Comparison of ENCODE assay signal across 28 mouse cellular contexts in the genomic region with DNA sequence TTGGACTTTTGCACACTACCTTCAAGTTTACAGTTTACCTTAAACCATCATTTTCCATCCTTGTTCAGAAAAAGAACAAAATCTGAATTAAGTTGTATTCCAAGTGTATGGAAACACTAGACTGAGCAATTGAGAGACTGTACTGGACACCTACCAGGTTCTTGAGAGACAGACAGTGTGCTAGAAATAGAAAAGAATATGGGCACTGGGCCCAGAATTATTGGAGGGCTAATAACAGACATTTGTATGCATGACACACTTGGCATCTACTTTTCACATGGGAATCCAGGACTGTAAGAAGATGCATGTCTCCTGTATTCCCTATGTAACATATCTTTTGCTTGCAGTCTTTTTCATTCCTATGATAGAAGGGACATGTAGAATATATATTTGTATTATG. TPM values are rescaled to one million over a fixed set of nuclear protein-coding genes. Genes with fewer than 3 reads are reported as not detected.
DNase-seq lines count a peak whose midpoint lies in the region; ATAC-seq and TF ChIP-seq lines count a peak whose summit lies in the region.
"Had no signal": no experiment of that assay in that cellular context is flagged by ENCODE, and none has a peak within 500 bp of the region (broad histone marks: within the 10 kb centered on the region; RNA-seq: fewer than 3 reads in every experiment).

No protein-coding gene starts in this region.

- peaks cover 17% of the 10 kb centered on the region; the same call in 1 of the 2 replicates for H3K36me3 ChIP-seq in limb, embryonic 14.5 days (ENCODE audit: control insufficient read depth, insufficient read depth, low read length)
- H3K36me3 ChIP-seq in limb, embryonic 10.5 days, result peaks cover 44% of the 10 kb centered on the region
- H3K36me3 ChIP-seq: embryonic facial prominence, embryonic 12.5 days; intestine, embryonic 15.5 days; stomach, embryonic 15.5 days had no signal

- intact Hi-C loops in heart, postnatal 25 days (cut with DNase I), result no loop called here

- H3K4me3 ChIP-seq in limb, embryonic 14.5 days (replicated peaks; ENCODE audit: low read length), result no peak overlapping the region
- no peak overlapping the region for H3K4me3 ChIP-seq in limb, embryonic 10.5 days
- H3K4me3 ChIP-seq: embryonic facial prominence, embryonic 12.5 days; erythroblast, embryonic 14.5 days; forebrain, embryonic 12.5 days; heart, adult 2 months; hindbrain, embryonic 15.5 days; intestine, embryonic 15.5 days; layer of hippocampus, adult 2 months; limb, embryonic 13.5 days; liver, embryonic 13.5 days; stomach, embryonic 15.5 days had no signal

- TF ChIP-seq POLR2A in limb, embryonic 14.5 days (IDR thresholded peaks at IDR 0.05; ENCODE audit: borderline replicate concordance, extremely low read depth, insufficient read depth, insufficient read length), result no peak

- no peak for ATAC-seq in limb, embryonic 14.5 days (ENCODE audit: low FRiP score, low read depth)
- ATAC-seq: intestine, embryonic 15.5 days had no signal

- no peaks in the 10 kb centered on the region for H3K27me3 ChIP-seq in limb, embryonic 14.5 days (ENCODE audit: control insufficient read depth, insufficient read depth, low read length)
- H3K27me3 ChIP-seq in limb, embryonic 10.5 days (ENCODE audit: low read depth, poor library complexity, severe bottlenecking), result peaks cover 21% of the 10 kb centered on the region; the same call in 1 of the 2 replicates
- H3K27me3 ChIP-seq: embryonic facial prominence, embryonic 12.5 days; forebrain, embryonic 12.5 days; hindbrain, embryonic 15.5 days; intestine, embryonic 15.5 days; limb, embryonic 13.5 days; liver, embryonic 13.5 days; stomach, embryonic 15.5 days had no signal

- DNase-seq in heart, adult 8-10 months (ENCODE audit: low spot score), result peak; percentile 35
- DNase-seq in heart, postnatal 25 days (ENCODE audit: low spot score), result no peak
- DNase-seq in limb, embryonic 14.5 days (ENCODE audit: low spot score), result peak; percentile 5
- no peak for DNase-seq in limb, embryonic 10.5 days (ENCODE audit: low spot score)
- peak; percentile 66 for DNase-seq in NIH3T3 (ENCODE audit: low read depth)
- DNase-seq in brain, adult 2 months (ENCODE audit: low read depth, low spot score), result peak; percentile 66
- no peak for DNase-seq in left cerebral cortex, adult 9 months (ENCODE audit: low spot score in 2 of 2)
- DNase-seq: adrenal gland, postnatal 36 days; cerebellum, adult 9-10 months; gastrocnemius, postnatal 25 days; heart, adult 2 months; heart, postnatal 36 days; kidney, postnatal 25 days; layer of hippocampus, postnatal 36 days; liver, embryonic 13.5 days; lung, adult 2 months; thymus, postnatal 25 days had no signal

- no peak overlapping the region for H3K4me2 ChIP-seq in limb, embryonic 14.5 days (replicated peaks; ENCODE audit: low read depth, low read length, severe bottlenecking)
- H3K4me2 ChIP-seq: embryonic facial prominence, embryonic 12.5 days; forebrain, embryonic 12.5 days; hindbrain, embryonic 15.5 days; intestine, embryonic 15.5 days; limb, embryonic 13.5 days; liver, embryonic 13.5 days; stomach, embryonic 15.5 days had no signal

- no peak overlapping the region for H3K9ac ChIP-seq in limb, embryonic 14.5 days (ENCODE audit: low read depth, low read length, severe bottlenecking)
- H3K9ac ChIP-seq: embryonic facial prominence, embryonic 12.5 days; forebrain, embryonic 12.5 days; hindbrain, embryonic 15.5 days; intestine, embryonic 15.5 days; limb, embryonic 13.5 days; liver, embryonic 13.5 days; stomach, embryonic 15.5 days had no signal

- no peaks in the 10 kb centered on the region for H3K9me3 ChIP-seq in limb, embryonic 14.5 days (ENCODE audit: control insufficient read depth, low read length)
- H3K9me3 ChIP-seq in limb, embryonic 10.5 days (replicated peaks), result no peaks in the 10 kb centered on the region
- H3K9me3 ChIP-seq: embryonic facial prominence, embryonic 12.5 days; forebrain, embryonic 12.5 days; hindbrain, embryonic 15.5 days; intestine, embryonic 15.5 days; limb, embryonic 13.5 days; liver, embryonic 13.5 days; stomach, embryonic 15.5 days had no signal

- no peaks in the 10 kb centered on the region for H3K4me1 ChIP-seq in limb, embryonic 14.5 days (ENCODE audit: control insufficient read depth, insufficient read depth, low read length)
- no peaks in the 10 kb centered on the region for H3K4me1 ChIP-seq in limb, embryonic 10.5 days
- H3K4me1 ChIP-seq: embryonic facial prominence, embryonic 12.5 days; forebrain, embryonic 12.5 days; hindbrain, embryonic 15.5 days; intestine, embryonic 15.5 days; limb, embryonic 13.5 days; stomach, embryonic 15.5 days had no signal

- no peak overlapping the region for H3K27ac ChIP-seq in limb, embryonic 14.5 days (replicated peaks; ENCODE audit: low read depth, low read length)
- no peak overlapping the region for H3K27ac ChIP-seq in limb, embryonic 10.5 days
- H3K27ac ChIP-seq: embryonic facial prominence, embryonic 12.5 days; forebrain, embryonic 12.5 days; heart, adult 2 months; hindbrain, embryonic 15.5 days; intestine, embryonic 15.5 days; layer of hippocampus, adult 2 months; limb, embryonic 13.5 days; liver, embryonic 13.5 days; macrophage; stomach, embryonic 15.5 days had no signal

RNA-seq across cellular contexts. Expression of gene Eif1ax, which starts 17.0 kb away (rescaled TPM):
- 10 to 100 TPM; 68.8 to 81.2 (median 70.4) TPM for total RNA-seq in heart, adult 8-10 months (2022)
- 10 to 100 TPM; 80.1 to 89.7 TPM for total RNA-seq in heart, postnatal 25 days (2021)
- 68.6 and 121 TPM in 2 replicates for polyA plus RNA-seq in limb, embryonic 14.5 days (2012; rRNA removed)
- polyA plus RNA-seq in limb, embryonic 14.5 days (2014; fragmentation: Nextera tagmentation; extraction: Ambion mirVana), result 121 and 123 TPM in 2 replicates
- polyA plus RNA-seq in limb, embryonic 10.5 days (2016; fragmentation: Nextera tagmentation; extraction: Ambion mirVana), result 143 and 162 TPM in 2 replicates

RNA-seq across cellular contexts. Expression of gene Map7d2, which starts 25.4 kb away (rescaled TPM):
- under 1 TPM; 0.37 to 0.66 (median 0.56) TPM for total RNA-seq in heart, adult 8-10 months (2022)
- total RNA-seq in heart, postnatal 25 days (2021), result 1 to 10 TPM; 1.0 to 1.4 TPM
- polyA plus RNA-seq in limb, embryonic 14.5 days (2012; rRNA removed), result 0.58 and 0.84 TPM in 2 replicates
- polyA plus RNA-seq in limb, embryonic 14.5 days (2014; fragmentation: Nextera tagmentation; extraction: Ambion mirVana), result 0.88 and 1.1 TPM in 2 replicates
- polyA plus RNA-seq in limb, embryonic 10.5 days (2016; fragmentation: Nextera tagmentation; extraction: Ambion mirVana), result 1.2 and 1.7 TPM in 2 replicates
- total RNA-seq: monocyte, adult 5-6 weeks; neutrophil, adult 5-6 weeks had no signal
- polyA plus RNA-seq: erythroblast, embryonic 14.5 days; macrophage had no signal

Comparison
In these comparisons a context has a peak if more than half of its experiments do, and no peak if none do; other contexts are left out.
1. DNase-seq: peak in heart, adult 8-10 months (single experiment), limb, embryonic 14.5 days (single experiment), NIH3T3 (single experiment) and brain, adult 2 months (single experiment); none in heart, postnatal 25 days (single experiment), limb, embryonic 10.5 days (single experiment) and left cerebral cortex, adult 9 months (0 of 2).